Mouse (Mus musculus) heart, postnatal 14 days (tissue): ENCODE data around the gene Olfr1408. TPM values are rescaled to one million over a fixed set of nuclear protein-coding genes. Genes with fewer than 3 reads are reported as not detected.

Source experiments
- DNase-seq, 2 experiments: peaks; one replicate each; pipeline ENCODE4 v3.0.0; 2021 to 2022
- intact Hi-C: fragments of 180-260 bp; cut with DNase I; formaldehyde crosslinking; loops from one replicate; pipeline ENCODE4 v1.15.1; 2025
- long read RNA-seq, 2 experiments: library from polyadenylated mRNA; stranded (forward); transcript quantifications; one replicate each; pipeline ENCODE4 v2.0.0; 2021
- total RNA-seq, 2 experiments: library from RNA; stranded (reverse); gene quantifications; 2 replicates each; pipeline ENCODE4 v1.2.3; 2021

Olfr1408 gene
- not detected for total RNA-seq
- long read RNA-seq, experiment 1 = 0 reads
- long read RNA-seq, experiment 2 = 0 reads

DNA sequence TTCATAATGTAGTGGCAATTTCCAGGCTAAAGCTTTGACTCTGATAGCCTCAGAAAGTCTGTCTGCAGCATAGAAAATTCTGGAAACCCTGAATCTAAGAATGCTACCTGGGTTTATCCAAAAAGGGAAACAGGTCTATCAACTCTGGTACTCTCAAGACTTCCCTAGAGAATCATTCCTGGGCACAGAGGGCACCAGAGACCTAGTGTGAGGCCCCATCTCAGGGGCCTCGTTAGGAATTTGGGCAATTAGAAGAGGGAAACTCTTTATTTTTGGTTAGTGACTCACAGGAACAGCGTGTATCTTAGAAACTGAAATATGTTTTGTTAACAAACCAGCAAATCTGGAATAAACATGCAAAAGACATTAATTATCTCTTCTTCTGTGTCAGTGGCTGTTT, at the start of gene Olfr1408:
TSS of gene Olfr1408 (minus strand) at position 101 of the 400 bp plus-strand sequence.
- intact Hi-C loops = no loop called here
- no peak for DNase-seq

DNA sequence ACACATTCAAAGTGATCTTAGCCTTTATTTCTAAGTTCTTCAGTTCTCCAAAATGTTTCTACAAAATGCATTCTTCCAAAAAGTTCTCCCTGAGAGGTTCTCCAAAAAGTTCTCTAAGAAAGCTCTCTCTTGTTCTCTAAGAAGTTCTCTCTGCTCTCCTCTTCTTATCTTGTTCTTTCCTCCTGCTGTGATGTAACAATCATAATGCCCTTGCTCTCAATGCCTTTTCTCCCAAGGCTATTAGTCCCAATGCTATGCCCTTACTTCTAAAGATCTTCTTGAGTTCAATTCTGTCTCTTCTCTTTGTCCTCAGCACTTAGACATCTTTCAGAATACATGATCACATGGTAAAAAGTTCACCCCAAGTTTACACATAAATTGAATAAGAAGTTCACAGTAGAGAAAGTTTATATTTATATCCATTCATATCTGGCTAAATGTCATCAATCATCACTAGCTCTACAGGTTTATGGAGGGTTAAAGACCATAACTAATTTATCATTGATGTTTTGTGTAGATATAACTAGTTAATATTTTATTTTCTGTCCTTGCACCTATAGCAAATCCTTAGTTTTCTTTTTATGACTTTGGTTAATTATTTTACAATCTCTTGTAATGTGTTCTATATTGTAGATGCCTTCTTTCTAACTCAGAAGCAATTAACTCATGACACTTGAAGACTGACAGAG, 37.1 kb upstream of the Olfr1408 start:
- DNase-seq = no peak
- intact Hi-C loops = no loop called here

Other genes with a start within 250 kb of the Olfr1408 start
- not detected for gene Apcs, start 242.3 kb downstream of the Olfr1408 start, total RNA-seq
- not detected for gene Olfr16, start 187.0 kb downstream of the Olfr1408 start, total RNA-seq
- not detected for gene Olfr1406, start 53.3 kb upstream of the Olfr1408 start, total RNA-seq
- not detected for gene Olfr218, start 60.4 kb upstream of the Olfr1408 start, total RNA-seq
- gene Olfr1404, start 75.0 kb upstream of the Olfr1408 start, total RNA-seq = not detected
- gene Fcer1a, start 89.8 kb upstream of the Olfr1408 start, total RNA-seq = not detected
- not detected for gene Olfr418, start 128.6 kb upstream of the Olfr1408 start, total RNA-seq
- gene Mptx2, start 140.4 kb upstream of the Olfr1408 start, total RNA-seq = not detected
- gene Ackr1, start 196.4 kb upstream of the Olfr1408 start, total RNA-seq = 1 to 10 TPM in 1 of 2 experiments, under 1 TPM in 1; 0.83 to 1.3 TPM
- gene Aim2, start 213.5 kb upstream of the Olfr1408 start, total RNA-seq = 1 to 10 TPM in 1 of 2 experiments, under 1 TPM in 1; 0.91 to 1.2 TPM
- gene Cadm3, start 230.3 kb upstream of the Olfr1408 start, total RNA-seq = 1 to 10 TPM; 3.1 to 3.2 TPM